Mouse (Mus musculus): ENCODE measurements around the gene Slc8a2. TPM values are rescaled to one million over a fixed set of nuclear protein-coding genes. Genes with fewer than 3 reads are reported as not detected.

Slc8a2 gene
- polyA plus RNA-seq, 1 experiment from 2014 or later = 0.20 TPM

DNA sequence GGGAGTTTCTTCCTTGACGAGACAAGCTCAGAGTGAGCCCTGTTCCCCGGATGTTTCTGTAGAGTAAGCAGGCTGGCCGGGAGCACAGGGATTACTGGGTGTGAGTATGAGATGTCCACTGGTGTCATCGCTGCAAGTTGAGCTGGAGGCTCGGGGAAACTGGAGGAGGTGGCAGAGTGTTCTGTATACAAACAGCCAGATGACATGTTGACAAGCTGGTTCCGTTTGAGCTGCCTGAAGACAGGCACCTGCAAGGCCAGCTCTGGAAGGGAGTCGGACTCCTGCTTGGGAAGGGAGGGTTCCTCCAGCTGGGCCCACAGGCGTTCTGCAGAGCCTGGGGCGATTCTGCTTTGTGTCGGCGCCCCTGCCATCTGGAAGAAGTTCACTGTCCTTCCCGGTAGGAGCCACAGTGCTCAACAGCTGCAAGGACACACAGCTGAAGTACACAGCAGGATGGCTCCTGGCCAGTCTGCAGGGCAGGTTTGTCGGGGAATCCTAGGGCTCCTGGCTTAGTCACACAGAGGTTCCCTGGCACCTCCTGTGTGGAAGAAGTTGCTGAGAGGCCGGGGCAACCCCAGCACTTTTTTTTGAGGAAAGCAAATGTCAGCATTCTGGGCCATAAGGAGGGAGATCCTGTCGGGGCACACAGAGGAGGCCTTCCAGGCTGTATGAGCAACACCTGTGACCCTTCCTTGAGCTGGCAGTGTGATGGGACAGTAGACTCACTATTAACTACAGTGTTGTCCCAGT lies 27.7 kb upstream of the Slc8a2 start:
- peaks cover 18% of the 10 kb centered on the region for H3K4me1 ChIP-seq (ENCODE audit: control insufficient read depth, insufficient read depth, low read length)
- no peak overlapping the region for H3K9ac ChIP-seq (ENCODE audit: low read length)
- no peak overlapping the region for H3K4me2 ChIP-seq (ENCODE audit: low read depth, low read length)
- H3K36me3 ChIP-seq (ENCODE audit: control insufficient read depth, insufficient read depth) = peaks cover 10% of the 10 kb centered on the region; the same call in 1 of the 2 replicates
- no peak for ATAC-seq (replicated peaks; ENCODE audit: extremely low read depth, insufficient read depth, low FRiP score)
- H3K27me3 ChIP-seq (ENCODE audit: control insufficient read depth, insufficient read depth, low read length) = no peaks in the 10 kb centered on the region
- no peak overlapping the region for H3K27ac ChIP-seq (ENCODE audit: low read length)
- H3K4me3 ChIP-seq (ENCODE audit: low read length) = no peak overlapping the region
- 65% methylated on average over 15 of the region's 15 CpGs for WGBS
- H3K9me3 ChIP-seq (replicated peaks; ENCODE audit: control insufficient read depth, low read length) = no peaks in the 10 kb centered on the region

DNA sequence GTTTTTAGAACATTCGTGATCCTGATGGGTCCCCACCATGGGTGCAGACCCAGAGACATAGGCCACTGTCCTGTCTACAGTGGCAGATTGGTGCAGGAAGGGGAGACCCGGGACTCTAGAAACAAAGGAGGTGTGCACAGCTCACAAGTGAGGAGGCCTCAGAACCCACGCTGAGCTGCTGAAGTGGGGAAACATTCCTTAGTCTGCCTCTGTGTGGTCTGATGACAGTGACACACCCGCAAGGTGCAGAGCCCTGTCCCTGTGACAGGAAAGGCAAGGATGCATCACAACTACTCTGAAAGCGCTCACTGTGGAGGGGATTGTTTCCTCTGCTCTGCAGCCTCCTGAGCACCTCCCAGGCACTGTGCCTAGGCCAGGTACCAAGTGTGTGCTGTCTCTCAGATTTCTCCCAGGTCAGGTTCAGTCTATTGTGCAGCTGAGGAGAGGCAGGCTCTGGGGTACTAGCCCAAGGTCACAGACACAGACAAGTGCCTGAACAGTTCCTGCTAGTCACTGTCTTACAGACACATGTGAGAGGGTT lies 26.9 kb upstream of the Slc8a2 start:
- no peak overlapping the region for H3K9ac ChIP-seq (ENCODE audit: low read length)
- peaks cover 15% of the 10 kb centered on the region for H3K36me3 ChIP-seq (ENCODE audit: control insufficient read depth, insufficient read depth)
- no peak for ATAC-seq (replicated peaks; ENCODE audit: extremely low read depth, insufficient read depth, low FRiP score)
- no peak overlapping the region for H3K4me3 ChIP-seq (ENCODE audit: low read length)
- peaks cover 16% of the 10 kb centered on the region for H3K4me1 ChIP-seq (ENCODE audit: control insufficient read depth, insufficient read depth, low read length)
- no peaks in the 10 kb centered on the region for H3K9me3 ChIP-seq (replicated peaks; ENCODE audit: control insufficient read depth, low read length)
- H3K27me3 ChIP-seq (ENCODE audit: control insufficient read depth, insufficient read depth, low read length) = no peaks in the 10 kb centered on the region
- 67% methylated on average over 5 of the region's 5 CpGs for WGBS
- H3K27ac ChIP-seq (ENCODE audit: low read length) = no peak overlapping the region
- H3K4me2 ChIP-seq (ENCODE audit: low read depth, low read length) = no peak overlapping the region

DNA sequence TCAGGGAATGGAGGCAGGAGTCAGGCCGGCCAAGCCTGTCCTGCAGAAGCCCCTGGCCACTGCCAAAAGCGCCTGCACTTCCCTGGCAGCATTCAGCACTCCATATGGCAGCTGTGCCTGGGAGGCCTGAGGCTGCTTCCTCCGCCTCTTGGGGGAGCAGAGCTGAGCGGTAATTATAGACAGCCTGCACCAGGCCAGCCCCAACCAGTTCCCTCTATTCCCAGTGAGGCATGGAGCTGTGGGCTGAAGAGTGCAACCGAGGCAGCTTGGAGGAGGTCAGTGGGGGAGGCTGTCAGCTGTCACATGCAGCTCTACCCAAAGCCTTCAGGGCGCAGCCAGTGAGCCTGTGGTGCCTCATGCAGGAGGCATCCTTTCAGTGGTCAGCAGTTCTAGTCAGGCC lies 25.9 kb upstream of the Slc8a2 start:
- Histone ChIP-seq H3K9ac (ENCODE audit: low read length) (no peak overlapping the region), H3K27ac (ENCODE audit: low read length) (no peak overlapping the region), H3K4me3 (ENCODE audit: low read length) (no peak overlapping the region), H3K36me3 (ENCODE audit: control insufficient read depth, insufficient read depth) (peaks cover 24% of the 10 kb centered on the region), H3K9me3 (replicated peaks; ENCODE audit: control insufficient read depth, low read length) (no peaks in the 10 kb centered on the region), H3K27me3 (ENCODE audit: control insufficient read depth, insufficient read depth, low read length) (no peaks in the 10 kb centered on the region), H3K4me1 (ENCODE audit: control insufficient read depth, insufficient read depth, low read length) (peaks cover 16% of the 10 kb centered on the region), H3K4me2 (ENCODE audit: low read depth, low read length) (no peak overlapping the region)
- WGBS = 49% methylated on average over 6 of the region's 6 CpGs
- no peak for ATAC-seq (replicated peaks; ENCODE audit: extremely low read depth, insufficient read depth, low FRiP score)

DNA sequence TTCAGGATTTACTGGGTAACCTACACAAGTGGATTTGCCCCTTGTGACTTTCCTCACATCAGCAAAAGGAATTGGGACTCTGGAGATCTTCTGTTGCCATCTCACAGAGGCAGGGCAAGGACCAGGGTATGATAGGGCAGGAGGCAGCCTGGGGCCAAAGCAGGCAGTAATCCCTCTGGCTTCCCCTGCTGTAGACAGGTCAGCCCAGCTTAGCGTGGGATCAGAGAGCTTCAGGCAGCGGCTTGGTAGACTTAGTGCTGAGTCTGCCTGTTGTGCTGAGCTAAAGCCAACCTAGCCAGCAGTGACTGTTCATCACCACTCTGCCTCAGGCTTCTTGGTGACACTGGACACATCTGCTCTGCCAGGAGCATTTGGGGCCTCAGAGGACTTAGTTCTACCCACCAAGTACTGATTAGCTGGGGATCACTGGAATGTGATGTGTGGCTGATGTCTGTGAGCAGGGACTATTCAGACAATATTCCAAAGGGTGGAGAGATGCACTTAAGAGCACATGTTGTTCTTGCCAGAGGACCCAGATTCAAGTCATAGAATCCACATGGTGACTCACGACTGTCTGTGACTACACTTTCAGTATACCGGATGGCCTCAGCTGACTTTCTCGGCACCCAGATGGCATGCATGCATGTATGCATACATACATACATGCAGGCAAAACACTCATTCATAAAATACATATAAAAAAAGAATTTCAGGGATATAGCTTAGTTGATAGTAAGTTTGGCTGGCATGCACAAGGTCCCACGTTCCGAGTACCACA lies 24.8 kb upstream of the Slc8a2 start:
- Histone ChIP-seq H3K4me3 (ENCODE audit: low read length) (no peak overlapping the region), H3K9ac (ENCODE audit: low read length) (no peak overlapping the region), H3K27me3 (ENCODE audit: control insufficient read depth, insufficient read depth, low read length) (no peaks in the 10 kb centered on the region), H3K27ac (ENCODE audit: low read length) (no peak overlapping the region), H3K9me3 (replicated peaks; ENCODE audit: control insufficient read depth, low read length) (no peaks in the 10 kb centered on the region), H3K36me3 (ENCODE audit: control insufficient read depth, insufficient read depth) (peaks cover 30% of the 10 kb centered on the region), H3K4me2 (ENCODE audit: low read depth, low read length) (no peak overlapping the region), H3K4me1 (ENCODE audit: control insufficient read depth, insufficient read depth, low read length) (peaks cover 8% of the 10 kb centered on the region)
- 90% methylated on average over 7 of the region's 7 CpGs for WGBS
- no peak for ATAC-seq (replicated peaks; ENCODE audit: extremely low read depth, insufficient read depth, low FRiP score)

DNA sequence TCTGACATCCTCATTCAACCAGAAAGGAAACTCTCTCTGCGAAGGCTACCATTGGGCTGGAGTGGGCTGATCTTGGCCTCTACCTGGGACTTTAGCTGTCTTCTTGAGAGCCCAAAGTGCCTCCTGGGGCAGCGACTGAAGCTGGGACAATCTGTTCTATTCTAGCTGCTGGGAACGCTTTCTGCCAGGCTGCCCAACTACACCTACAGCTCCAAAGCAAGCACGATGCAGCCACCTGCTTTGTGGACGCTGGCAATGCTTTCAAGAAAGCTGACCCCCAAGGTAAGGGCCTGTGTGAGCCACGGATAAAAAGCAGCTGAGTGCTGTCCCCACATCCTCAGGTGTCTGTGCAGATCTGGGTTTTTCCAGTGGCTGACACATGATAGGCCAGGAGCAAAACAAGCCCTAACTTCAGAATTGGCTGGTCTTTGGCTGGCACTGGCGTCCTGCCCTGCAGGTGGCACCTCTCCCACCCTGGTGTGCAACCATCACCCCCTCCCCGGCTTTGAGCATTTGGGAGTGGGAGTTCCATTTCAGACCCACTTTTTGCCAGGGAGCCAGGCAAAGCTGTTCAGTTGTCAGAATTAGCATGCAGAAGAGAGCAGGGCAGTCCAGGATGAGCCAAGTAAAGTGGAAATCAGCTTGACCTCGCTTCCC lies 20.6 kb upstream of the Slc8a2 start:
- Histone ChIP-seq H3K36me3 (ENCODE audit: control insufficient read depth, insufficient read depth) (peaks cover 67% of the 10 kb centered on the region), H3K4me3 (ENCODE audit: low read length) (no peak overlapping the region), H3K9ac (ENCODE audit: low read length) (no peak overlapping the region), H3K4me2 (ENCODE audit: low read depth, low read length) (no peak overlapping the region), H3K27ac (ENCODE audit: low read length) (no peak overlapping the region), H3K4me1 (ENCODE audit: control insufficient read depth, insufficient read depth, low read length) (no peaks in the 10 kb centered on the region), H3K27me3 (ENCODE audit: control insufficient read depth, insufficient read depth, low read length) (no peaks in the 10 kb centered on the region), H3K9me3 (replicated peaks; ENCODE audit: control insufficient read depth, low read length) (no peaks in the 10 kb centered on the region)
- no peak for ATAC-seq (replicated peaks; ENCODE audit: extremely low read depth, insufficient read depth, low FRiP score)
- WGBS = 86% methylated on average over 9 of the region's 9 CpGs

DNA sequence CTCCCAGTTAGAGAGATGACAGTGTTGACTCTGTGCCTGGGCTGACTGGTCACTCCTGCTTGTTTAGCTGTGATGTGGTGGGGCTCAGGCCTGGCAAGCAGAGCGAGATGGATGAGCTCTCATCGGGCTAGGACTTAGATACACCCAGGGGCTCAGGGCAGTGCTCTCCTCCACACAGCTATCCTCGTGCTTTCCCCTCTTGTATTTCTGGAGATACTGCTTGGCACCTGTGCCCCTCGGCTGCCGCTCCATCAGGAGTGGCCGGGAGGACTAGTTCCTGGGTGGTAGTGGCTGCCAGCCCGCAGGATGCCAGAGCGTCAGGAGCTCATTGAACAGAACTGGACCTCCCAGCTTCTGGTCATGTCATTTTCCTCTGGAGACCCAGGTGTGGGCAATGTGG lies 19.5 kb upstream of the Slc8a2 start:
- 89% methylated on average over 8 of the region's 8 CpGs for WGBS
- ATAC-seq (replicated peaks; ENCODE audit: extremely low read depth, insufficient read depth, low FRiP score) = no peak
- H3K27me3 ChIP-seq (ENCODE audit: control insufficient read depth, insufficient read depth, low read length) = no peaks in the 10 kb centered on the region
- H3K27ac ChIP-seq (ENCODE audit: low read length) = no peak overlapping the region
- H3K4me1 ChIP-seq (ENCODE audit: control insufficient read depth, insufficient read depth, low read length) = no peaks in the 10 kb centered on the region
- no peak overlapping the region for H3K9ac ChIP-seq (ENCODE audit: low read length)
- no peaks in the 10 kb centered on the region for H3K9me3 ChIP-seq (replicated peaks; ENCODE audit: control insufficient read depth, low read length)
- H3K4me2 ChIP-seq (ENCODE audit: low read depth, low read length) = no peak overlapping the region
- no peak overlapping the region for H3K4me3 ChIP-seq (ENCODE audit: low read length)
- H3K36me3 ChIP-seq (ENCODE audit: control insufficient read depth, insufficient read depth) = peaks cover 70% of the 10 kb centered on the region

DNA sequence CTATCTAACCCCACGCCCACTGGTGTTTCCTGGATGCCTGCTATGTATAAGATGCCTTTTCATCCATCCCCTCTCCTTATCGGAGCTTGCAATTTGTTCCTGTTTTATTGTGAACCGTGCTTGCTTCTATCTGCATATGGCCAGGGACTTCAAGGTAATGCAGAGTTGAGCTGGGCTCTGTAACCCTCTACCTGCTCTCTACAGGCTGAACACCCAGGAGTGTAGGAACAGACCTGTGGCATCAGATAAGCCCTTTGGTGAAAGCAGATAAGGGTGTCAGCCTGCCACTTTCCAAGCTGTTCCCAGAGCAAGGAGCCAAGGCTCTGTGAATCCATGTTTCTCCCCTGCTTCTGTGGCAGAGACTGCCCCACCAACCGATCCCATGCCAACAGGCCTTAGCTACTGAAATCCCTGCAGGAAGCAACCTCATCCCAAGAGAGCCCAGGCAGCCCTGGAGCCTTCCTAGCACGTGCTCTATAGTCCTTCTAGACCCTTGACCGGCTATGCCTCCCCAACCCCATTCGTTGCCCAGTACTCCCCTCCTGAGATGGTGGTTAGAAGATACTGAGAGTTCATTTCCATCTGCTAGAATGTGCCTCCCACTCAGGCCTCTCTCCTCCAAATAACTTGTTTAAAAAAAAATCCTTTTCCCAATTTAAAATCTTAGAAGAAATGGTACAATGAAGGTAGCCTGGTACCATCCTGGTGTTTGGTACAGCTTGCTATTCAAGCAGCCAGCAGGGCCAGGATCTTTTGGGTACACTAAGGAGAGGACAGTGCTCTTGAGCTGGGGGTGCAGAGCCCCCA lies 18.1 kb upstream of the Slc8a2 start:
- Histone ChIP-seq H3K36me3 (ENCODE audit: control insufficient read depth, insufficient read depth) (peaks cover 77% of the 10 kb centered on the region), H3K4me2 (ENCODE audit: low read depth, low read length) (no peak overlapping the region), H3K4me3 (ENCODE audit: low read length) (no peak overlapping the region), H3K27ac (ENCODE audit: low read length) (no peak overlapping the region), H3K4me1 (ENCODE audit: control insufficient read depth, insufficient read depth, low read length) (no peaks in the 10 kb centered on the region), H3K27me3 (ENCODE audit: control insufficient read depth, insufficient read depth, low read length) (no peaks in the 10 kb centered on the region), H3K9ac (ENCODE audit: low read length) (no peak overlapping the region), H3K9me3 (replicated peaks; ENCODE audit: control insufficient read depth, low read length) (no peaks in the 10 kb centered on the region)
- no peak for ATAC-seq (replicated peaks; ENCODE audit: extremely low read depth, insufficient read depth, low FRiP score)
- 89% methylated on average over 7 of the region's 7 CpGs for WGBS

DNA sequence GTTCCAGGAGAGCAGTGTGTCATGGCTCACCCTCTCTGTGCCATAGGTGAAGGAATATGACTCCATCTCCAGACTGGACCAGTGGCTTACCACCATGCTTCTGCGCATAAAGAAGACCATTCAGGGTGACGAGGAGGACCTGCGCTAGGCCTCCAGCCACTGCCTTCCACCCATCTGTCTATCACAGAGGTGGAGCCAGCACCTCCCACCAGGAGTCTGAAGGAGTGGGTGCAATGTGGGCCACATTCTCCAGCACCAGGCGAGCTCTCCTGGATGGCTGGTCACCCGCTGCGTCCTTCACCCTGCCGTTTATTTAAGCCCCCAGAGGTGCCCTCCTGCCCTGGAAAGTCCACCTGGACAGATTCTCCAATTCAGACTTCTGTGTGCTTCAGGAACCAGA lies 13.2 kb upstream of the Slc8a2 start:
- no peaks in the 10 kb centered on the region for H3K9me3 ChIP-seq (replicated peaks; ENCODE audit: control insufficient read depth, low read length)
- H3K4me2 ChIP-seq (ENCODE audit: low read depth, low read length) = no peak overlapping the region
- no peaks in the 10 kb centered on the region for H3K27me3 ChIP-seq (ENCODE audit: control insufficient read depth, insufficient read depth, low read length)
- peaks cover 7% of the 10 kb centered on the region for H3K4me1 ChIP-seq (ENCODE audit: control insufficient read depth, insufficient read depth, low read length)
- no peak overlapping the region for H3K4me3 ChIP-seq (ENCODE audit: low read length)
- ATAC-seq (replicated peaks; ENCODE audit: extremely low read depth, insufficient read depth, low FRiP score) = no peak
- 86% methylated on average over 7 of the region's 7 CpGs for WGBS
- peaks cover 52% of the 10 kb centered on the region for H3K36me3 ChIP-seq (ENCODE audit: control insufficient read depth, insufficient read depth)
- H3K9ac ChIP-seq (ENCODE audit: low read length) = no peak overlapping the region
- H3K27ac ChIP-seq (ENCODE audit: low read length) = no peak overlapping the region

Measured in heart, embryonic 16.5 days (tissue).